Mouse (Mus musculus) naive thymus-derived CD4-positive, alpha-beta T cell, adult 2 months (primary cell): ENCODE results near the gene Ptbp3.

ENCODE experiments used
- DNase-seq: peaks from one replicate; pipeline ENCODE4 v3.0.0-alpha.2; 2011; ENCODE audit warnings: low read depth

The Ptbp3 gene

DNA sequence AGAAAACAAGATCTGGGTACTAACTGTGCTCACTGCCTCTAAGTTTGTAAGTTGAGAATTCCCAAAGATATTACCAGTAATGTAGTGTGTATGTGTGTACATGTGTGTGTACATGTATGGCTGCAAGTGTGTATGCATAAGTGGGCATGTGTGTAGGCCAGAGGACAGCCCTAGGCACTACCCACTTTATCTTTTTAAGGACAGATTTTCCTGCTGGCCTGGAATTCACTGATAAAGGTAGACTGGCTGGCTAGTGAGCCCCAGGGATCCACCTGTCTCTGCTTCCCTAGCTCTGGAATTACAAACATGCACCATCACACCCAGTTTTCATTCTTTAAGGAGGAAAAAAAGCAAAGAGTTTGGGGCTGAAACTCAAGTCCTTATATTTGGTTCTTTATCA is 6.0 kb upstream of the Ptbp3 start:
- DNase-seq: no peak

DNA sequence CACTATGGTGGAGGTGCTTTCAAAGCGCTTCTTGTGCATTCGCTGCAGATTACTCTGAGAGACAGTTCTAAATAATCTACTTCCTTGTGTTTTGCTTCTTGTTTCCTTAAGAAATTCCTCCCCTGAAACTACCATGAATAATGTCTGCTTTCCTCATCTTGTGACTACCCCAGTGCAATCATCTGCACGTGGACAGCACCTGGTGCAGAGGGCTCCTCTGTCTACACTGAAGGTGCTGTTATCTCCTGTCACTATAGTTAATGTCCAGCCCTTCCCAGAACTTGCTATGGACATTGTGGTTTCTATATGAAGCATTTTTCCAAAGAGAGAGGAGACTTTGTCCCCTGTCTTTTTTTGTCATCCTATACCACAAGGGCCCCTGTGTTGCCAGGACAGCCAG is 4.4 kb upstream of the Ptbp3 start:
- DNase-seq: no peak

DNA sequence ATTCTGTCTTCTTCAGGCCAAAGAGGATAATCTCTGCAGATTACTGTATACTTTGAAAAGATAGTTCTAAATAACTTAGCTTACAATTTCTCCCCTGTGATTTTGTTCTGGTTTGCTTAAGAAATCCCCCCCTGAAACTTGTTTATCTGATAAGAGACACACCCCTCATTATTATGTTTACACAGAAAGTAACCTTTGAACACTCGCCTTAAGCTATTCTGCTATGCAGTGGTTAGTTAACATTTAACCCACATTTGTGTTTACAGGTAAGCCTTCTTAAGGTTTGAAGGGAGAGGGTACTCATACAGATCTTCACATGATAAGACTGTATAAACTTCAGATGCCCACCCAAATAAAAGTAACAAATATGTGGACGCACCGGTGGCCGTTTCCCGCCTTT is 3.7 kb upstream of the Ptbp3 start:
- DNase-seq: no peak

DNA sequence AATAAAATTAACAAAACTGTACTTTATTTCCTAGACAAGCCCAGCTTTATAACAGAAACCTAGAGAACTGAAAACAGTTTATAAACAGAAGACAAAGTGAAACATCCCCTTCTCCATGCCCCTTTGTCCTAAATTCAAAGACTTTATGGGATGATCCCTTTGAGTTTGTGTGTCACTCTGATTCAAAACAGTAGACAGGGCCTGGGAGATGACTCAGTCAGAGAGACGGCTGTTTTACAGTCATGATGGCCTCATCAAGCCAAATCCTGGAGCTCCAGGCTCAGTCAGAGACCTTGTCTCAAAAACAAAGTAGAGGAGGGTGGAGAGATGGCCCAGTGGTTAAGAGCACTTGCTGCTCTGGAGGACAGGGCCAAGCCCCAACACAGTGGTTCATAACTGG is 2.7 kb upstream of the Ptbp3 start:
- DNase-seq: no peak

DNA sequence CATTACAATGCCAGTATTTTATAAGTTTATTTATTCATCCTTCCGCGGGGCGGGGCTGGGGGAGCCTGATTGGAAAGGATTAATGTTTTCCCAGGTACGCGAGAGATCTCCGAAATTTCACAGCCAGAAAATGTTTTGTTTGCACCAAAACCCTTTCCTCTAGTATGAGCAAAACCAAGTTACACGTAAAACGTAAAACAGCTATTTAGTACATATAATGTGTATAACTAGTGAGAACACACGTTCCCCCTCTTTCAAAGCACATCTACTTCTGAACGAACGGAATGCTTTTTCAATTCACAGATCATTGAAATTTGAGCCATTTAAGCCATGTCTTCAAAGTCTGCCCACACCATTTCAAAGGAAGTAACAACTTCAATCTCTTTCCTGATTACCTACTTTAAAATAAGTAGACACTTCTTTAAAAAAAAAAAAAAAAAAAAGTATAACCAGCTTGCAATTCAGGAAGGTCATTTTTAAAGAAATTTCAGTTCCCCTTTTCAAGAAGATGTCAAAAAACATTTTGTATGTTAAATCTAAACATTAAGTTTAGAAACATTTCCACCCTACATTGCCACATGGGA is 905 bp upstream of the Ptbp3 start:
- peak; percentile 46 for DNase-seq

DNA sequence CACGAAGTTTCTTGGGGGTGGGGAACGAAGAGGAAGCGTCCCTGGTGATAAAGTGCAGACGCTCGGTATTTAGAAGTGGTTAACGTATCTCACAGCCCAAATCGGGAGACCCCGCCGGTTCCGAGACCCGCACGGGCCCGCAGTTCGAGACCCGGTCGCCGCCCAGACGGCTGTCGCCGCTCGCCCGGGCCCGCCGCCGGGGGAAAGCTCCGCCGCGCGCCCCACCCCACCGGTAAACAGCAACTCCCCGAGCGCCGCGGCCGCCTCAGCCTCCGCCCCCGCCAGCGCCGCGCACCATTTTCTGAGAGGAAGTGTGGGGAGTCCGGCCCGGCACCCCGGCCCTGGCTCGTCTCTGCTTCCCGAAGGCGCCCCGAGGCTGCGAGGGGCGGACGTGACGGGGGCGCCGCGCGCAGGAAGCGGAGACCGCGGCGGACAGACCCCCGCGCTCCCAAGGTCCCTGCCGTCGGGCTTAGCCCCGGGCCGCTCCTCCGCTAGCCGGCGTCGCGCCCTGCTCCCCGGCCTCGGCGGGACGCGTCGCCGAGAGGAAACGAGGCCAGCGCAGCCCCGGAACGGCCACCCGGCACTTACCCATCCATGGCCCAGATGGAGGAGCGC is 497 bp downstream of the Ptbp3 start:
- DNase-seq: peak; percentile 85

DNA sequence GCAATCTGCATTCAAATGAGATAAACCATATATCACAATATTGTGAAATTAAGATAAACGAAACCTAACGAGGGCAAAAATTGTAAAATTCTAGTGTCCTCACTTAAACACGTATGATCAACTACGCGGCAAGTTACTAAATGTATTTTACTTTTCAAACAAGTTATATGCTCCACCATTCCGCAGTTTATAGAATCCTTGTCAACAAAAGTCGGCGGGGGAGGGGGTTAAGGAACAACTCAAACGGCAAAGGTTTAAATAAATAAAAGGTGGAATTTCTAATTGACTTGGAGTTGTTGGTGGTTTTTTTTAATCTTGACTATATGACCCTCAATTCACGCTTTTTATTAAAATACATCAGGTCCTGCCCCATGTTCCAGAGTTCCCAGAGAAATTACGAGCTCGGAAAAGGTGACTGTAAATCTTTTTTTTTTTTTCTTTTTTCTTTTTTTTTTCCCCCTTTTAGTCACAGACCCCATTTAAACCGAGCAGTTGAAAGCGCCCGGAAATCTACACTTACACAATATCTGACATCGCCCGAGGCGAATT is 1.1 kb downstream of the Ptbp3 start:
- DNase-seq: no peak

DNA sequence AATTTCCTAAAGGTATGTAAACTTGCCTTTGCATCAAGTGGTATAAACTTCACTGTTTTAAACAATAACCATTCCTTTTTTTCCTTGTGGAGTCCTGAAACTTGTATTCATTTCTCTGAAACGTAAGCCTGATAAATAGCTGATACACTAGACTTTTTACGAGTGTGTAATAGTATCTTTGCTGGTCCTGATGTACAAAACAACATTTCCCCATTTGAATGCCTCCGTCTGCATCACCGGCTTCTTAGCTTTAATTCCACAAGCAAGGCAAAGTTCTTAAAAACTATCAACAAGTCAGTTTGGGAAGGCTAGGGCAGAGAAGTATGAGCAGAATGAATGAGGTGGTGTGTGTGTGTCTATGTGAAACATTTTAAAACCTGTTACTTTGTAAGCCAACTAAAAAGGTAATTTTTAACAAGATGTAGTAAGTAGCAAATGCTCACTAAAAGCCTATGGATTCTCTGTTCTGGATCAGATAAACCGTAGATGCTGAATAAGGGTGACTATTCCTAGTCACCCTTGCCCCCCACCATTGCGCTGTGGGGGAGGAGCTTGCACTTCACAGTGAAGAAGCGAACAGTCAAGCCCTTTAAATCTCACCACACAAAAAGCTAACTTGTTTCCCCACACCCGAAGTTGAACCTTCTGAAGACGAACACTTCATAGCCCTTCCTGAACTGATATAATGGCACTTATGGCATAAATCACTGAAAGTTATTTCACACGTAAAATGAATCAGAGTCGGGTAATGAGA is 1.9 kb downstream of the Ptbp3 start:
- DNase-seq: peak; percentile 68

DNA sequence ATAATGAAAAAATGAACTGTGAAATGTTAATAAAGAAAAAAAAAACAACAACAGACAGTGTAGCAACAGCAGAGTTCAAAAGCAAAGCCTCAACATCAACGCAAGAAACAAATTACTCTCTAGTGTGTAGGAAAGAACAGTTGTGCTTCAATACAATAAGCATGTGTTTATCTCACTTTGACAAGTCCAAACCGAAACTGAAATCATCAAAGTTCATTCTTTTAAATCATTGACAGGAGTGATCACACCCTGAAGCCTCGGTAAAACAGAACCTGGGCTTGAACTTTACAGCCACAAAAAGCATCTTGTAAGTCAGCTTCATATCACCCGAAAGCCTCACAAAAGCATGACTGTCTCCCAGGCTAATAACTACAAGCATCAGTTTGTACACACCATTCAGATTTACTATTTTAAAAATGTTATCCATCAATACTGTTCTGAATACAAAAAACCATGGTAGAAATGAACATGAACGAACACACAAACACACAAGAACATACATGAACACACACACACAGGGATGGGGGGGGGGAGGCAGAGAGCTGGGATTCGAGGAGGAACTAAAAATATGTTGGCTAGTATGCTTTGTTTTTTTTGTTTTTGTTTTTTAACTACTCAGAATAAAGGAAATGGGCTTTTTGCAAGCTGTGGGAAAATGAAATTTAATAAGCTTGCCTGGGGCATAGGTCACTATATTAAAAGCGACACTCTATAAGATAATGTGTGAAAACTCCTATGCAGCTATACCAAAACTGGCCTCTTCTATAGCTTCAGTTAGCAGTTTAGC is 2.7 kb downstream of the Ptbp3 start:
- peak; percentile 72 for DNase-seq

DNA sequence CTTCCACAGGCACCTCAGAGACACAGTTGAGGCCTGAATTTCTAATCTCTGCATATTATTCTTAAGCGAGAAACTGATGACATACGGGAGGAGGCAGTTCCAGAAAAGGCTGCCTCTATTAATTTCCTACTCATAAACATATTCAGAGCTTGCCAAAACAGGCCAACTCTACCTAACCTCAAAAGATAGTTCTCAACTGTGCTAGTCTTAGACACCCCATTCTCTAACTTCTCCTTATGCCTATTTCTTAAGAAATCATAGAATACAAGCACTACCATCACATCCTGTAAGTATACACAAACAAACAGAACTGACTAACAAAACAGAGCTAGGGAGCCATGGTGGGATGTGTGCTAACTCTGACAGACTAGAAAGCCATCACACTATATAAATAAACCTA is 4.5 kb downstream of the Ptbp3 start:
- no peak for DNase-seq

DNA sequence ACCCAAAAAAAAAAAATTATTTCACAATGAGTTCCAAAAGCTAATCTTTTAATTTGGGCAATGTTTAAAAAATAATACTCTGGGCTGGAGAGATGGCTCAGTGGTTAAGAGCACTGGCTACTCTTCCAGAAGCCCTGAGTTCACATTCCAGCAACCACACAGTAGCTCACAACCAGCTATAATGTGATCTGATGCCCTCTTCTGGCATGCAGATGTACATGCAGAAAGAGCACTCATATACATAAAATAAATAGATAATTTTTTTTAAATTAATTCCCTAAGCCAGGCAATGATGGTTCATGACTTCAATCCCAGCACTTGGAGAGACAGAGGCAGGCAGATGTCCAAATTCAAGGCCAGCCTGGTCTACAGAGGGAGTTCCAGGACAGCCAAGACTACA is 6.2 kb downstream of the Ptbp3 start:
- no peak for DNase-seq

DNA sequence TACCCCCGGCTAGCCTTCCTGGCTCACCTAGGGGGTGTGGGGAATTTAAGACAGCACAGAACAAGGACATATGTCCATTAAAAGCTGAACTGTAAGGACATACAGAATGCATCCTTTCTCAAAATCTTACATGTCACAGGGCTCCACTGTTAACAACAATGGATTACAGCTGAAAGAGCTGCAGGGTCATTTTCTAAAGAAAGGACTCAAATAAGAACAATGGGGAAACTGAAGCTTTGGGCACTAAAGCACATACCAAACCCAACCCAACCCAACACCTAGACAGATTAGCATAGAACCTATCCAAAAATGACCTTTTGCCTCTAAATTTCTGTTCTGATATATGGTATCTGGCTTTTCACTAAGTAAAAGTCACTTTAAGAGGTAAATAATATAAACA is 12.9 kb downstream of the Ptbp3 start:
- no peak for DNase-seq

DNA sequence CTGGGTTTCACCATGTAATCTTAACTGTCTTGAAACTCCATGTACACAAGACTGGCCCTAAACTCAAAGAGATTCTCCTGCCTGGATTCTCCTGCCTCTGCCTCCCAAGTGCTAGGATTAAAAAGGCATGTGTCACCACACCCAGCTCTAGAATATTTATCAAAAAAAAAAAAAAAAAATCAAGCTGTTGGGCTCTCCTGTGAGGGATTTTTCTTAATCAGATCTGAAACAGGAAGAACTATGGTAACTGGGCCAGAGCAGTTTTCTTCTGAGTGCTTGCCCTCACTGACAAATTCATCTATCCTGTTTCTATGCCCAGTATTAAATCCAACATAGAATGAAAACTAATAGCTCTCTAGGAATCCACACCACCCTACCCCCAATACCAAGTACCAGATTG is 13.5 kb downstream of the Ptbp3 start:
- no peak for DNase-seq

DNA sequence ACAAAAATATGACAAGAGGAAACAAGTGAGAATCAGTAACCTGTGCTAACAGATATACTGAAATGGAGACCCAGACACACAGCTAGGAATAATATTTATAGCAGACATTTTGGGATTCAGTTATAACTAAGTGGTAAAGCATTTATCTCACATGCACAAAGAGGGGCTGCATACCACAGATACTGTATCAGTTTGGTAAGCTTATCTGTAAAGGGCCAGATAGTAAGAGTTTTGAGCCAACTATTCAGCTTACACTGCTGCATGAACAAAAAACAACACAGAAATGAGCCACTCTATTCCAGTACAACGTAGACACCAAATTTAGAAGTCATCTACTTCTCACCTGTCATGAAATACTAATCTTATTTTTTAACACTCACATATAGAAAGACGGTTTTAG is 15.9 kb downstream of the Ptbp3 start:
- no peak for DNase-seq

DNA sequence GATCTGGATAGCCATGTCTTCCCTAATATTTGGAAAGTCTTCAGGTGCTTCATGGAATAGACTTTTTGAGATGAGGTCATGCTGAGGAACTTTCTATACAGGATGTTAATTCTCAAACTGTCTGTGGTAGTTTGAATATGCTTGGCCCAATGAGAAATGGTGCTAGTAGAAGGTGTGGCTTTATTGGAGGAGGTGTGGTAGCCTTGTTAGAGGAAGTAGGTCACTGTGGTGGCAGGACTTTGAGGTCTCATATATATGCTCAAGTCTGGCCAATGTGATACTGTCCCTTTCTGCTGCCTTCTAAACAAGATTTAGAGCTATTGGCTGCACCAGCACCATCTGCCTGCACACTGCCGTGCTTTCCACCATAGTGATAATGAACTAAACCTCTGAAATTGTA is 18.0 kb downstream of the Ptbp3 start:
- DNase-seq: peak; percentile 35

DNA sequence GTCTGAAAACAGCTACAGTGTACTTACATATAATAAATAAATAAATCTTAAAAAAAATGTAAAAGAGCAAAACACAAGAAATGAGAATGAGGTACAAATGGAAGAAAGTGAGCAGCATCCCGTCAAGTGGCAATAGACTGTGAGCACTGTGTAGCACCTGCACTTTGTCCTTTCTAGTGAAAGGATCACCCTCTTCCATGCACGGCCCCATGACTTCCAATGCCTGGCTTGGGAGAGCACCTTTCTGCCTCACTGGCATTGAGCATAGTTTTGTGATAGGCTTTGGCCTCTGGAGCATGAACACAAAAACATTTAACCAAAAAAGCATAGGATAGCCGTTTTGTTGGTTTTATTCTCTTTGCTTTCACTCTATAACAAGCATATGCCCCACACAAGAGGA is 21.7 kb downstream of the Ptbp3 start:
- no peak for DNase-seq

DNA sequence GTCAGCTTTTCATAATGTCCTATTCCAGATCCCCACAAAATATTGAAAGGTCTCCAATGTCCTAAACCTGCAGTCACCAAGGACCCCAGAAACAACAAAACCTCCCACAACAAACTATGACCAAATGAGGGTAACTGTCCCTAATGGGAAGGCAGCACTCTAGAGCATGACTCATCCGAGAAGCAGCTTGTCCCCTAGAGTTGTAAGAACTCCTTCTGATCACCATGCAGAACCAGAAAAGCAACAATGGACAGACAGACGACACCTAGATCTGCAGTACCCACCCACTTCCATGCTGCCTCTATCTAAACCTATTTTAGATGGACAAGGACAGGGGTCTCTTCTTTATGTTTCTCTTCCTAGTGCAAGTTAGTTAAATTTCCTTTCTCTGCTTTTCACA is 22.4 kb downstream of the Ptbp3 start:
- no peak for DNase-seq

DNA sequence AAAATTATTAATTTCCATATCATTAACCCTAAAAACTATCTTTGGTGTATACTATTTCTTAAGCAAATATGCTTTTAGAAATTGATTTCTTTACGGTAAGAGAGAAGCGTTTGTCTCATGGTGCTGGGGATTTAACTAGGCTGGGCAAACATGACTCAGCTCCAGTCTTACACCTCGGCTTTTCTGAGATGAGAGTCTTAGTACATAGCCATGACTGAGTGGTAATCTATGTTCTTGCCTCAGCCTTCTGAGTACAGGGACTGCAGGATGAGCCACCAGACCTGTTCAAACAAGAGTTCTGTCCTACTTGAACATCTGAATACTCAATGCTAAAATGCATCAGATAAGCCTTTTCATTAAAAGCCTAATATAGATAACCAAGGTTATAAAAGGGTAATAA is 24.3 kb downstream of the Ptbp3 start:
- DNase-seq: no peak

DNA sequence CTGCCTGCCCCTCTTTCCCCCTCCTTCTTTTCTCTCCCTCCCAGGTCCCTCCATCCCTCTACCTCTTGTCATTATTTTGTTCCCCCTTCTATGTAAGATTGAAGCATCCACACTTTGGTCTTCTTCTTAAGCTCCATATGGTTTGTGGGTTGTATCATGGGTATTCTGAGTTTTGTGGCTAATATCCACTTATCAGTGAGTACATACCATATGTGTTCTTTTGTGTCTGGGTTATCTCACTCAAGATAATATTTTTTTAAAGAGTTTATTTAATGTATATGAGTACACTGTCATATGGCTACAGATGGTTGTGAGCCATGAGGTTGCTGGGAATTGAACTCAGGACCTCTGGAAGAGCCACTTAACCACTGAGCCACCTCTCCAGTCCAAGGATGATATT is 38.8 kb downstream of the Ptbp3 start:
- no peak for DNase-seq

DNA sequence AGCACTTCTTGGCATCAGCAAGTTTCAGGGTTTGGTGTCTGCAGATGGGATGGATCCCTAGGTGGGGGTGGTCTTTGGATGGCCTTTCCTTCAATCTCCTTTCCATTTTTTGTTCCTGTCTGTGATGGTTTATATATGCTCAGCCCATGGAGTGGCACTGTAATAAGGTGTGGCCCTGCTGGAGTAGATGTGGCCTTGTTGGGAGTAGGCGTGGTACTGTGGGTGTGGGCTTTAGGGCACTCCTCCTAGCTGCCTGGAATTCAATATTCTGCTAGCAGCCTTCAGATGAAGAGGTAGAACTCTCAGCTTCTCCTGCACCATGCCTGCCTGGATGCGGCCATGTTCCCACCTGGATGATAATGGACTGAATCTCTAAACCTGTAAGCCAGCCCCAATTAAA is 39.6 kb downstream of the Ptbp3 start:
- DNase-seq: no peak

DNA sequence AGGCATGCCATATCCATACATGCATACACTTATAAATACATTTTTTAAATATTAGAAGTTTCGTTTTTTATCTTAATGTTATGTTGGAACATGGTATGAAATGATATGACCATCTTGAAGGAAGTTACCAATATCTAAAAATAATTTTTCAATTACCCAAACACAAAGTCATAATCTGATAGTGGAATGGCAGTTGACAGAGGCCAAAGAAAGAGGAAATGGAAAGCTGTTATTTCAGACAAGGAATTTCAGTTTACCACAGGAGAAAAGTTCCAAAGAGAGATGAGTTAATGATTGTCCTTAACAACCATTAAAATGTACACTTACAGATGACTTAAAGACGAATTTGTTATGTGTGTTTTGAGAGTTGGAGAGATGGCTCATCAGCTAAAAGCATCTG is 41.4 kb downstream of the Ptbp3 start:
- no peak for DNase-seq

DNA sequence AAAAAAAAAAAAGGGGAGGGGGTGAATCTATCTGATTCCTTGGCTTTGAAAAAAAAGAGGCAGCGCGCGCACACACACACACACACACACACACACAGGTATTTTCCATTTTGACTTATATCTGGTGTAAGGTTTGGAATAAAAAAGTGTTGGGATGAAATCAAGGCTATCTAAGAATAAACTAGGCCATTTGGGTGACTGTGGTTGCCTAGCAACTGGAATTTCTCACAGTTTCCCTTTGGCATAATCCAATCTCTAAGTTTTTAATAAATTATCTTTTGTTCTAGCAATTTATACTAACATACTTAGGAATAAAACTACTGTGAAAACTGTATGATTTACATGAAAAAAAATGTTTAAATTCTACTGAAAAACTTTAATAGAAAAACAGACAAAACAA is 42.5 kb downstream of the Ptbp3 start:
- DNase-seq: no peak

DNA sequence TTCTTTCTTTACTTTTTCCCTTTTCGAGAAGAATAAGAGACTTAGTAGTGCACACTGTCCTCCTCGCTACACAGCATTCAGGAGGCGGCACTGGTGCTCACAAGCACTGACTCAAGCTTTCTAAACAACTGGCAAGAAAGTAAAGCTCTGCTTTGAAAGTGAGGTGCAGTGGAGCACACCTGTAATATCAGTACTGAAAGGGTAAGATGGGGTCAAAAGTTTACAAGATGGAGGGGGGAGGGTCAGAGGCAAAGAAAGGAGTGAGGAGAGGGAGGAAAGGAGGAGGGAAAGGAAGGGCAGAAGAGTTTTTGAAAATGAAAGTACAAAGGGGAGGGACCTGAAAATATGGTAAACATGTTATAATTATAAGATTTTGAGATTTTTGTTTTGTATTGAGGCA is 43.7 kb downstream of the Ptbp3 start:
- DNase-seq: no peak
